Mouse (Mus musculus) intestine, postnatal 0 days (tissue): ENCODE results near the gene Basp1. TPM values are rescaled to one million over a fixed set of nuclear protein-coding genes. Genes with fewer than 3 reads are reported as not detected.

ENCODE experiments used
- ATAC-seq: fragments of 200-750 bp; cut with Nextera tagmentation; 2 replicates; pipeline ENCODE4 v1.8.0; 2017; ENCODE audit warnings: mild to moderate bottlenecking, moderate TSS enrichment, moderate library complexity
- H3K27ac ChIP-seq: fragments of 300-500 bp; sonication (generic); 2 replicates; pipeline ENCODE4 v1.5.1; 2014; ENCODE audit warnings: mild to moderate bottlenecking, low read depth, low read length, moderate library complexity
- H3K27me3 ChIP-seq: fragments of 300-500 bp; sonication (generic); replicated peaks from 2 replicates; pipeline ENCODE4 v1.6.1; 2014; ENCODE audit warnings: low read length, mixed read lengths; ENCODE audit not compliant: control insufficient read depth, insufficient read depth
- H3K36me3 ChIP-seq: fragments of 300-500 bp; sonication (generic); 2 replicates; pipeline ENCODE4 v1.6.1; 2014; ENCODE audit warnings: mild to moderate bottlenecking, moderate library complexity; ENCODE audit not compliant: control insufficient read depth, insufficient read depth
- H3K4me1 ChIP-seq: fragments of 300-500 bp; sonication (generic); replicated peaks from 2 replicates; pipeline ENCODE4 v1.6.1; 2014; ENCODE audit warnings: antibody characterized with exemption, low read length, mixed read lengths; ENCODE audit not compliant: control insufficient read depth, insufficient read depth
- H3K4me2 ChIP-seq: fragments of 300-500 bp; sonication (generic); replicated peaks from 2 replicates; pipeline ENCODE4 v1.6.1; 2014; ENCODE audit warnings: low read depth, mild to moderate bottlenecking, moderate library complexity
- H3K4me3 ChIP-seq: fragments of 300-500 bp; sonication (generic); 2 replicates; pipeline ENCODE4 v1.5.1; 2014; ENCODE audit warnings: low read depth, low read length
- H3K9ac ChIP-seq: fragments of 300-500 bp; sonication (generic); 2 replicates; pipeline ENCODE4 v1.6.1; 2014; ENCODE audit warnings: mild to moderate bottlenecking, low read depth, low read length
- H3K9me3 ChIP-seq: fragments of 300-500 bp; sonication (generic); 2 replicates; pipeline ENCODE4 v1.6.1; 2016; ENCODE audit warnings: mixed run types; ENCODE audit not compliant: control insufficient read depth
- CTCF ChIP-seq: sonication (generic); IDR thresholded peaks from 2 replicates; pipeline ENCODE4 v1.5.1; 2016; ENCODE audit warnings: low read depth, mild to moderate bottlenecking, control low read depth, antibody characterized with exemption, moderate library complexity
- WGBS: fragments of 180-500 bp; shearing (Covaris S2); extraction: QIAGEN DNeasy Blood & Tissue Kit; methylation state at CpG from one replicate; pipeline ENCODE4 v1.1.7; 2014; 5-methylcytosine and 5-hydroxymethylcytosine counted together
- polyA plus RNA-seq: library from polyadenylated mRNA; unstranded; fragments of >200 nt; fragmentation: Nextera tagmentation; extraction: Ambion mirVana; gene quantifications from 2 replicates; pipeline ENCODE4 v1.2.1, GENCODE M21; 2015

Basp1 gene
- polyA plus RNA-seq, 1 experiment from 2014 or later = 14.1 TPM

- Histone ChIP-seq H3K4me1 (no peaks in the 10 kb centered on the region), H3K9me3 (no peaks in the 10 kb centered on the region), H3K4me2 (no peak overlapping the region), H3K27ac (no peak overlapping the region), H3K4me3 (no peak overlapping the region), H3K27me3 (no peaks in the 10 kb centered on the region), H3K9ac (no peak overlapping the region), H3K36me3 (no peaks in the 10 kb centered on the region)
- TF ChIP-seq CTCF = no peak
- 66% methylated on average over 5 of the region's 5 CpGs for WGBS
- no peak for ATAC-seq
Observed at GRCm38 (mm10) chr15:25380051-25380450, 33.5 kb downstream of the Basp1 start.

GRCm38 (mm10) chr15:25378707-25379106 is 34.9 kb downstream of the Basp1 start:
- no peaks in the 10 kb centered on the region for H3K36me3 ChIP-seq
- no peak overlapping the region for H3K9ac ChIP-seq
- no peak overlapping the region for H3K4me2 ChIP-seq
- WGBS = 92% methylated on average over 8 of the region's 8 CpGs
- H3K27ac ChIP-seq = no peak overlapping the region
- no peaks in the 10 kb centered on the region for H3K4me1 ChIP-seq
- no peak for ATAC-seq
- no peak for TF ChIP-seq CTCF
- no peaks in the 10 kb centered on the region for H3K27me3 ChIP-seq
- H3K4me3 ChIP-seq = no peak overlapping the region
- no peaks in the 10 kb centered on the region for H3K9me3 ChIP-seq

- no peak overlapping the region for H3K4me3 ChIP-seq
- H3K9me3 ChIP-seq = no peaks in the 10 kb centered on the region
- WGBS = 52% methylated on average over 3 of the region's 3 CpGs
- H3K36me3 ChIP-seq = no peaks in the 10 kb centered on the region
- TF ChIP-seq CTCF = no peak
- no peak overlapping the region for H3K4me2 ChIP-seq
- ATAC-seq = no peak
- H3K27me3 ChIP-seq = no peaks in the 10 kb centered on the region
- no peak overlapping the region for H3K27ac ChIP-seq
- no peak overlapping the region for H3K9ac ChIP-seq
- H3K4me1 ChIP-seq = no peaks in the 10 kb centered on the region
Observed at GRCm38 (mm10) chr15:25376914-25377313, 36.6 kb downstream of the Basp1 start.

GRCm38 (mm10) chr15:25373486-25373885 is 40.1 kb downstream of the Basp1 start:
- H3K27me3 ChIP-seq = no peaks in the 10 kb centered on the region
- ATAC-seq = no peak
- no peak overlapping the region for H3K27ac ChIP-seq
- WGBS = 66% methylated on average over 3 of the region's 3 CpGs
- H3K4me2 ChIP-seq = no peak overlapping the region
- no peaks in the 10 kb centered on the region for H3K4me1 ChIP-seq
- no peak overlapping the region for H3K4me3 ChIP-seq
- H3K36me3 ChIP-seq = no peaks in the 10 kb centered on the region
- H3K9me3 ChIP-seq = no peaks in the 10 kb centered on the region
- no peak overlapping the region for H3K9ac ChIP-seq
- TF ChIP-seq CTCF = no peak

- 76% methylated on average over 7 of the region's 7 CpGs for WGBS
- Histone ChIP-seq H3K27me3 (no peaks in the 10 kb centered on the region), H3K4me1 (no peaks in the 10 kb centered on the region), H3K27ac (no peak overlapping the region), H3K36me3 (no peaks in the 10 kb centered on the region), H3K9me3 (no peaks in the 10 kb centered on the region), H3K4me3 (no peak overlapping the region), H3K9ac (no peak overlapping the region), H3K4me2 (no peak overlapping the region)
- ATAC-seq = no peak
- TF ChIP-seq CTCF = no peak
Observed at GRCm38 (mm10) chr15:25369522-25369921, 44.0 kb downstream of the Basp1 start.

- TF ChIP-seq CTCF = no peak
- WGBS = 69% methylated on average over 5 of the region's 5 CpGs
- no peak overlapping the region for H3K9ac ChIP-seq
Observed at GRCm38 (mm10) chr15:25365503-25365902, 48.1 kb downstream of the Basp1 start.

More at GRCm38 (mm10) chr15:25365503-25365902, 48.1 kb downstream of the Basp1 start:
- H3K4me3 ChIP-seq = no peak overlapping the region
- H3K9me3 ChIP-seq = no peaks in the 10 kb centered on the region
- H3K4me2 ChIP-seq = no peak overlapping the region
- no peaks in the 10 kb centered on the region for H3K36me3 ChIP-seq
- no peaks in the 10 kb centered on the region; the same call in 1 of the 2 replicates for H3K27me3 ChIP-seq
- H3K27ac ChIP-seq = no peak overlapping the region
- ATAC-seq = no peak
- no peaks in the 10 kb centered on the region for H3K4me1 ChIP-seq
